Comparison of ENCODE assay signal across 8 mouse cellular contexts in genomic region chr1:154065336-154066329, GRCm38 (mm10).
DNase-seq lines count a peak whose midpoint lies in the region; ATAC-seq lines count a peak whose summit lies in the region.

No protein-coding gene starts in this region.

- no peak for ATAC-seq in erythroid progenitor cell, adult 5-6 weeks (replicated peaks; ENCODE audit: low FRiP score, poor library complexity, severe bottlenecking)

- peak; percentile 53 for DNase-seq in adrenal gland, postnatal 10 days
- no peak for DNase-seq in adrenal gland, postnatal 4 days (ENCODE audit: low spot score in 2 of 2)
- DNase-seq in right cerebral cortex, postnatal 10 days (ENCODE audit: low spot score in 2 of 2), result peak; percentile 32 to 42
- no peak for DNase-seq in right cerebral cortex, postnatal 4 days
- DNase-seq in kidney, postnatal 36 days, result peak; percentile 22 to 61
- DNase-seq in yolk sac, embryonic 10.5 days (ENCODE audit: low spot score), result peak; percentile 91
- no peak for DNase-seq in T-cell, adult 2 months (ENCODE audit: low spot score)

Comparison
In these comparisons a context has a peak if more than half of its experiments do, and no peak if none do; other contexts are left out.
1. DNase-seq: peak in adrenal gland, postnatal 10 days (single experiment), right cerebral cortex, postnatal 10 days (2 of 2), kidney, postnatal 36 days (2 of 2) and yolk sac, embryonic 10.5 days (single experiment); none in adrenal gland, postnatal 4 days (0 of 2), right cerebral cortex, postnatal 4 days (single experiment) and T-cell, adult 2 months (single experiment).